Mouse (Mus musculus): Measurements from ENCODE around the gene Adgrl3.

DNA sequence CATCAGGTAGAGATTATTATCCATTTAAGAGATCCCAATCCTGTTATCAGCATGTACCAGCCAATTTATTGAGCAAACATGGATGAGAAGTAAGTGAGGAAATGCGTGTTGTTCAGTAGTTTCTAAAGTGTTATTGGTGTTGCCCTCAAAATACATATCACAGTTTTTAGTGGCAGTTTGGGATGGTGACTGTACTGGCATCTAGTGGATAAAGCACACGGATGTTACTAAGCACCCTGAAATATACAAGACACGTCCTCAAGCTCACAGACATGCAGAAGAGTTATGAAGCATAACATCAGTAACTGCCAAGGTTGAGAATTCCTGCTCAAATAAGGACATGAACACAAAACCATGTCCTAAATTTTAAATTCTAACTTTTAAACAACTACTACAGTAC, 601.8 kb downstream of the Adgrl3 start:
- TF ChIP-seq POLR2A (IDR thresholded peaks at IDR 0.05; ENCODE audit: insufficient read length, low read depth) (no peak), E2F4 (IDR thresholded peaks at IDR 0.05; ENCODE audit: insufficient read depth) (no peak), POLR2AphosphoS2 (IDR thresholded peaks at IDR 0.05; ENCODE audit: insufficient read length, low read depth) (no peak), USF1 (IDR thresholded peaks at IDR 0.05; ENCODE audit: low read depth) (no peak), CEBPB (IDR thresholded peaks at IDR 0.05; ENCODE audit: insufficient read depth, poor library complexity, severe bottlenecking) (no peak), TCF12 (IDR thresholded peaks at IDR 0.05; ENCODE audit: insufficient read depth, poor library complexity, severe bottlenecking) (no peak), MAX (IDR thresholded peaks at IDR 0.05; ENCODE audit: low read depth) (no peak), SRF (IDR thresholded peaks at IDR 0.05; ENCODE audit: control insufficient read depth, insufficient read length, low read depth) (no peak)
